Mouse (Mus musculus): ENCODE results near the gene AL607142.1. TPM values are rescaled to one million over a fixed set of nuclear protein-coding genes. Genes with fewer than 3 reads are reported as not detected.

The AL607142.1 gene
- polyA plus RNA-seq, 1 experiment: not detected

- peak in 1 of 2 experiments; percentile 4 for DNase-seq
- no peak overlapping the region for H3K4me3 ChIP-seq (replicated peaks; ENCODE audit: insufficient read depth, low read depth, low read length)
- H3K27ac ChIP-seq (ENCODE audit: insufficient read depth, low read length): no peak overlapping the region
- TF ChIP-seq CTCF (IDR thresholded peaks at IDR 0.05; ENCODE audit: borderline replicate concordance, insufficient read depth, low read depth, low read length) (no peak), POLR2A (IDR thresholded peaks at IDR 0.05; ENCODE audit: borderline replicate concordance, insufficient read depth, low read length) (no peak)
- WGBS: 86% methylated on average over 5 of the region's 5 CpGs
- no peaks in the 10 kb centered on the region for H3K4me1 ChIP-seq (ENCODE audit: control insufficient read depth, insufficient read depth, low read length)
- H3K27me3 ChIP-seq (ENCODE audit: control insufficient read depth, insufficient read depth, low read length): no peaks in the 10 kb centered on the region
Measured at GRCm38 (mm10) chr4:120082527-120082926, 17.7 kb downstream of the AL607142.1 start.

GRCm38 (mm10) chr4:120083700-120084099 is 18.9 kb downstream of the AL607142.1 start:
- no peak overlapping the region for H3K27ac ChIP-seq (ENCODE audit: insufficient read depth, low read length)
- no peaks in the 10 kb centered on the region for H3K27me3 ChIP-seq (ENCODE audit: control insufficient read depth, insufficient read depth, low read length)
- no peak for DNase-seq
- peaks cover 3% of the 10 kb centered on the region; the same call in 1 of the 2 replicates for H3K4me1 ChIP-seq (ENCODE audit: control insufficient read depth, insufficient read depth, low read length)
- no peak overlapping the region for H3K4me3 ChIP-seq (replicated peaks; ENCODE audit: insufficient read depth, low read depth, low read length)
- 61% methylated on average over 3 of the region's 3 CpGs for WGBS
- TF ChIP-seq POLR2A (IDR thresholded peaks at IDR 0.05; ENCODE audit: borderline replicate concordance, insufficient read depth, low read length) (no peak), CTCF (IDR thresholded peaks at IDR 0.05; ENCODE audit: borderline replicate concordance, insufficient read depth, low read depth, low read length) (no peak)

GRCm38 (mm10) chr4:120089536-120089935 is 24.7 kb downstream of the AL607142.1 start:
- H3K4me1 ChIP-seq (ENCODE audit: control insufficient read depth, insufficient read depth, low read length): peaks cover 23% of the 10 kb centered on the region
- no peak overlapping the region for H3K27ac ChIP-seq (ENCODE audit: insufficient read depth, low read length)
- no peaks in the 10 kb centered on the region for H3K27me3 ChIP-seq (ENCODE audit: control insufficient read depth, insufficient read depth, low read length)
- H3K4me3 ChIP-seq (replicated peaks; ENCODE audit: insufficient read depth, low read depth, low read length): no peak overlapping the region
- TF ChIP-seq CTCF (IDR thresholded peaks at IDR 0.05; ENCODE audit: borderline replicate concordance, insufficient read depth, low read depth, low read length) (no peak), POLR2A (IDR thresholded peaks at IDR 0.05; ENCODE audit: borderline replicate concordance, insufficient read depth, low read length) (no peak)
- 42% methylated on average over 8 of the region's 8 CpGs for whole genome bisulfite sequencing
- peak; percentile 87 to 88 for DNase-seq

GRCm38 (mm10) chr4:120091997-120092783 is 27.4 kb downstream of the AL607142.1 start:
- peaks cover 23% of the 10 kb centered on the region for H3K4me1 ChIP-seq (ENCODE audit: control insufficient read depth, insufficient read depth, low read length)
- TF ChIP-seq CTCF (IDR thresholded peaks at IDR 0.05; ENCODE audit: borderline replicate concordance, insufficient read depth, low read depth, low read length) (no peak), POLR2A (IDR thresholded peaks at IDR 0.05; ENCODE audit: borderline replicate concordance, insufficient read depth, low read length) (no peak)
- H3K27ac ChIP-seq (ENCODE audit: insufficient read depth, low read length): no peak overlapping the region
- 93% methylated on average over 1 of the region's 1 CpGs for WGBS
- DNase-seq: peak; percentile 41 to 65
- H3K27me3 ChIP-seq (ENCODE audit: control insufficient read depth, insufficient read depth, low read length): no peaks in the 10 kb centered on the region
- no peak overlapping the region for H3K4me3 ChIP-seq (replicated peaks; ENCODE audit: insufficient read depth, low read depth, low read length)

GRCm38 (mm10) chr4:120096935-120097334 is 32.1 kb downstream of the AL607142.1 start:
- Histone ChIP-seq H3K4me3 (replicated peaks; ENCODE audit: insufficient read depth, low read depth, low read length) (no peak overlapping the region), H3K27me3 (ENCODE audit: control insufficient read depth, insufficient read depth, low read length) (no peaks in the 10 kb centered on the region), H3K27ac (ENCODE audit: insufficient read depth, low read length) (no peak overlapping the region), H3K4me1 (ENCODE audit: control insufficient read depth, insufficient read depth, low read length) (peaks cover 4% of the 10 kb centered on the region; the same call in 1 of the 2 replicates)
- TF ChIP-seq POLR2A (IDR thresholded peaks at IDR 0.05; ENCODE audit: borderline replicate concordance, insufficient read depth, low read length): no peak
- DNase-seq: peak in 1 of 2 experiments; percentile 22
- 70% methylated on average over 19 of the region's 19 CpGs for WGBS

- Histone ChIP-seq H3K27ac (ENCODE audit: insufficient read depth, low read length) (no peak overlapping the region), H3K4me1 (ENCODE audit: control insufficient read depth, insufficient read depth, low read length) (peaks cover 3% of the 10 kb centered on the region; the same call in 1 of the 2 replicates), H3K27me3 (ENCODE audit: control insufficient read depth, insufficient read depth, low read length) (no peaks in the 10 kb centered on the region), H3K4me3 (replicated peaks; ENCODE audit: insufficient read depth, low read depth, low read length) (no peak overlapping the region)
- TF ChIP-seq POLR2A (IDR thresholded peaks at IDR 0.05; ENCODE audit: borderline replicate concordance, insufficient read depth, low read length) (no peak), CTCF (IDR thresholded peaks at IDR 0.05; ENCODE audit: borderline replicate concordance, insufficient read depth, low read depth, low read length) (no peak)
- DNase-seq: no peak
Measured at GRCm38 (mm10) chr4:120101186-120101585, 36.4 kb downstream of the AL607142.1 start.

GRCm38 (mm10) chr4:120104599-120104998 is 39.8 kb downstream of the AL607142.1 start:
- Histone ChIP-seq H3K27ac (ENCODE audit: insufficient read depth, low read length) (no peak overlapping the region), H3K4me3 (replicated peaks; ENCODE audit: insufficient read depth, low read depth, low read length) (no peak overlapping the region), H3K4me1 (ENCODE audit: control insufficient read depth, insufficient read depth, low read length) (peaks cover 7% of the 10 kb centered on the region; the same call in 1 of the 2 replicates), H3K27me3 (ENCODE audit: control insufficient read depth, insufficient read depth, low read length) (no peaks in the 10 kb centered on the region)
- peak; percentile 67 to 84 for DNase-seq
- WGBS: 55% methylated on average over 5 of the region's 5 CpGs
- TF ChIP-seq CTCF (IDR thresholded peaks at IDR 0.05; ENCODE audit: borderline replicate concordance, insufficient read depth, low read depth, low read length) (peak; percentile 91), POLR2A (IDR thresholded peaks at IDR 0.05; ENCODE audit: borderline replicate concordance, insufficient read depth, low read length) (no peak)

GRCm38 (mm10) chr4:120106362-120106761 is 41.6 kb downstream of the AL607142.1 start:
- TF ChIP-seq POLR2A (IDR thresholded peaks at IDR 0.05; ENCODE audit: borderline replicate concordance, insufficient read depth, low read length) (no peak), CTCF (IDR thresholded peaks at IDR 0.05; ENCODE audit: borderline replicate concordance, insufficient read depth, low read depth, low read length) (no peak)
- no peak overlapping the region for H3K4me3 ChIP-seq (replicated peaks; ENCODE audit: insufficient read depth, low read depth, low read length)
- WGBS: 66% methylated on average over 3 of the region's 3 CpGs
- peak in 1 of 2 experiments; percentile 37 for DNase-seq
- no peak overlapping the region for H3K27ac ChIP-seq (ENCODE audit: insufficient read depth, low read length)
- no peaks in the 10 kb centered on the region for H3K27me3 ChIP-seq (ENCODE audit: control insufficient read depth, insufficient read depth, low read length)
- peaks cover 7% of the 10 kb centered on the region; the same call in 1 of the 2 replicates for H3K4me1 ChIP-seq (ENCODE audit: control insufficient read depth, insufficient read depth, low read length)
